Mouse (Mus musculus): ENCODE measurements around the gene Nrl. TPM values are rescaled to one million over a fixed set of nuclear protein-coding genes. Genes with fewer than 3 reads are reported as not detected.

Gene Nrl
- 0.13 and 0.29 TPM in 2 replicates for total RNA-seq (2012; rRNA removed)
- 0.14 and 0.86 TPM in 2 replicates for total RNA-seq (2014; rRNA removed)
- 0.20 TPM in 1 of 2 replicates, not detected in the other for polyA plus RNA-seq (2012; ENCODE audit: insufficient read length, low read depth)

DNA sequence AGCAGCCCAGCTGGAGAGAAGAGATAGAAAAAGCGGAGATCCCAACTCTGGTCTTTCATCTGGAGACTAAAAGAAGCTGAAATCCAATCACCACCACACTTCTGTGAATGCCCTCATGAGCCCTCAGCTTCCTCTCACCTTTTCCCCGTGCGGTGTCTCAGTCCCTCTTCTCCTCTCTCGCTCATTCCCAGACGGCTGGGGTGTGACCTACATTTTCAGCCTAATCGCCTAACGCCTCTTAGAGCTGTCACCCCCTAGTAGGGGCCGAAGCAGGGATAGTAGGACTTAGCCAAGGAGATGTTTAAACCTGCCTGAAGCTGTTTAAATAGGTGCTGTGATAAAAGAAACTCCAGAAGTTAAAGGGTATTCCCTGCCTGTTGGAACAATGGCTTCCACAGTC, at the start of gene Nrl:
Gene Nrl (minus strand): TSS at position 197 of the 400 bp plus-strand sequence.
- Histone ChIP-seq H3K4me2 (ENCODE audit: insufficient read depth, low read depth, poor library complexity, severe bottlenecking) (no peak within 1 kb of the TSS), H3K9me3 (replicated peaks; ENCODE audit: low read length) (no peaks in the 10 kb centered on the region), H3K4me1 (ENCODE audit: control insufficient read depth in 1 of 2, insufficient read depth in 2 of 2) (peaks cover 5 to 22% of the 10 kb centered on the region in 2 experiments; a peak in 2 of 4 replicates), H3K79me2 (replicated peaks; ENCODE audit: control insufficient read depth, extremely low read depth, insufficient read depth, poor library complexity, severe bottlenecking) (no peaks in the 10 kb centered on the region), H3K36me3 (replicated peaks in 1 of 2; ENCODE audit: control insufficient read depth in 1 of 2, insufficient read depth in 1 of 2, low read length in 1 of 2) (no peaks in the 10 kb centered on the region), H3K4me3 (replicated peaks in 1 of 3; ENCODE audit: low read depth in 2 of 3, low read length in 2 of 3, poor library complexity in 1 of 3) (no peak within 1 kb of the TSS), H3K27me3 (replicated peaks) (peaks cover 35% of the 10 kb centered on the region), H3K27ac (ENCODE audit: insufficient read depth, low read depth) (no peak within 1 kb of the TSS), H3K9ac (ENCODE audit: insufficient read depth, low read depth) (no peak within 1 kb of the TSS)
- dilution Hi-C loops (cut with MboI; ENCODE audit: extremely low pct_ligation_motif_present, extremely low pct_unique_long_range_greater_than_20kb, low sequenced_read_pairs) (no loop called here), in situ Hi-C loops (cut with MboI; ENCODE audit: low pct_ligation_motif_present, low pct_unique_long_range_greater_than_20kb, low sequenced_read_pairs) (no loop called here)
- no peak for TF ChIP-seq POLR2AphosphoS2 (IDR thresholded peaks at IDR 0.05; ENCODE audit: low read depth, low read length)
- no peak for TF ChIP-seq CHD2 (IDR thresholded peaks at IDR 0.05; ENCODE audit: low read length)
- TF ChIP-seq HCFC1 (IDR thresholded peaks at IDR 0.05; ENCODE audit: low read depth, low read length) = no peak
- no peak for TF ChIP-seq CHD1 (IDR thresholded peaks at IDR 0.05; ENCODE audit: low read depth, low read length)
- TF ChIP-seq USF2 (conservative IDR thresholded peaks at IDR 0.05; ENCODE audit: low read depth, low read length) = no peak
- no peak for TF ChIP-seq SMC3 (IDR thresholded peaks at IDR 0.05; ENCODE audit: low read depth, low read length)
- no peak for TF ChIP-seq ZKSCAN1 (IDR thresholded peaks at IDR 0.05; ENCODE audit: borderline replicate concordance, low read depth, low read length)
- no peak for TF ChIP-seq KAT2A (IDR thresholded peaks at IDR 0.05; ENCODE audit: insufficient replicate concordance, low read length)
- no peak for TF ChIP-seq IRF4 (IDR thresholded peaks at IDR 0.05; ENCODE audit: low read depth, low read length)
- TF ChIP-seq ETS1 (conservative IDR thresholded peaks at IDR 0.05; ENCODE audit: low read depth, low read length) = no peak
- no peak for TF ChIP-seq JUND (conservative IDR thresholded peaks at IDR 0.05; ENCODE audit: low read depth, low read length)
- TF ChIP-seq MAZ (IDR thresholded peaks at IDR 0.05; ENCODE audit: low read depth, low read length) = no peak
- TF ChIP-seq EP300 (IDR thresholded peaks at IDR 0.05; ENCODE audit: low read length) = no peak
- no peak for TF ChIP-seq RCOR1 (conservative IDR thresholded peaks at IDR 0.05; ENCODE audit: low read depth, low read length)
- no peak for DNase-seq (ENCODE audit: extremely low read depth)

DNA sequence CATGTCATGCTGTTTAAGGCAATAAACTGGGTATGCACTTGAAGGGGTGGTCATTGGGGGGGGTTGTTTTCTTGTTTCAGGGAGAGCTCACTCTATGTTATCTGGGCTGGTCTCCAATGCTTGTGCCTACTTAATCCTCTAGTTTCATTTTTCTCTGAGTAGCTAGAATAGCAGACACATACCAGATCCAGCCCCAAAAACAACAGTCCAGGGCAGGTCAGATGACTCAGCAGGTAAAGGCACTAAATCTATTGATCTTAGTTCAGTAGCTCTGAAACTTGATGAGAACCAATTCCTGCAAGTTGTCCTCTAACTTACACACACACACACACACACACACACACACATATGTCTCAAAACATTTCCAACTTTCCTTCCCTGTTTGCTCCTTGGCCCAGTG, 47.0 kb upstream of the Nrl start:
- H3K9me3 ChIP-seq (replicated peaks; ENCODE audit: low read length) = no peaks in the 10 kb centered on the region
- no peaks in the 10 kb centered on the region for H3K27me3 ChIP-seq (replicated peaks)
- H3K9ac ChIP-seq (ENCODE audit: insufficient read depth, low read depth) = no peak overlapping the region
- H3K4me2 ChIP-seq (ENCODE audit: insufficient read depth, low read depth, poor library complexity, severe bottlenecking) = no peak overlapping the region
- no peaks in the 10 kb centered on the region for H3K79me2 ChIP-seq (replicated peaks; ENCODE audit: control insufficient read depth, extremely low read depth, insufficient read depth, poor library complexity, severe bottlenecking)
- in situ Hi-C loops (cut with MboI; ENCODE audit: low pct_ligation_motif_present, low pct_unique_long_range_greater_than_20kb, low sequenced_read_pairs) = no loop called here
- no peak overlapping the region for H3K4me3 ChIP-seq (replicated peaks in 1 of 3; ENCODE audit: low read depth in 2 of 3, low read length in 2 of 3, poor library complexity in 1 of 3)
- no peak overlapping the region for H3K27ac ChIP-seq (ENCODE audit: insufficient read depth, low read depth)
- DNase-seq (ENCODE audit: extremely low read depth) = no peak
- peaks cover 23 to 39% of the 10 kb centered on the region in 2 experiments for H3K36me3 ChIP-seq (replicated peaks in 1 of 2; ENCODE audit: control insufficient read depth in 1 of 2, insufficient read depth in 1 of 2, low read length in 1 of 2)
- no peak for TF ChIP-seq MAX (IDR thresholded peaks at IDR 0.05; ENCODE audit: low read length)
- no peak for TF ChIP-seq PAX5 (IDR thresholded peaks at IDR 0.05; ENCODE audit: low read length)
- TF ChIP-seq USF2 (conservative IDR thresholded peaks at IDR 0.05; ENCODE audit: low read depth, low read length) = no peak
- TF ChIP-seq UBTF (IDR thresholded peaks at IDR 0.05; ENCODE audit: low read depth, low read length) = no peak
- no peak for TF ChIP-seq SIN3A (IDR thresholded peaks at IDR 0.05; ENCODE audit: low read length)
- no peak for TF ChIP-seq NELFE (IDR thresholded peaks at IDR 0.05; ENCODE audit: low read depth, low read length)
- TF ChIP-seq TCF12 (IDR thresholded peaks at IDR 0.05; ENCODE audit: low read depth, low read length) = no peak
- no peak for TF ChIP-seq JUND (conservative IDR thresholded peaks at IDR 0.05; ENCODE audit: low read depth, low read length)
- no peak for TF ChIP-seq CHD2 (IDR thresholded peaks at IDR 0.05; ENCODE audit: low read length)
- no peak for TF ChIP-seq CHD1 (IDR thresholded peaks at IDR 0.05; ENCODE audit: low read depth, low read length)
- TF ChIP-seq ELF1 (IDR thresholded peaks at IDR 0.05; ENCODE audit: low read depth, low read length) = no peak
- no peak for TF ChIP-seq SMC3 (IDR thresholded peaks at IDR 0.05; ENCODE audit: low read depth, low read length)
- TF ChIP-seq USF1 (IDR thresholded peaks at IDR 0.05; ENCODE audit: low read depth, low read length) = no peak
- TF ChIP-seq ZMIZ1 (IDR thresholded peaks at IDR 0.05; ENCODE audit: low read depth, low read length) = no peak
- TF ChIP-seq MXI1 (IDR thresholded peaks at IDR 0.05; ENCODE audit: low read depth, low read length) = no peak
- no peak for TF ChIP-seq KAT2A (IDR thresholded peaks at IDR 0.05; ENCODE audit: insufficient replicate concordance, low read length)
- TF ChIP-seq MEF2A (IDR thresholded peaks at IDR 0.05; ENCODE audit: borderline replicate concordance, low read depth, low read length) = no peak
- dilution Hi-C loops (cut with MboI; ENCODE audit: extremely low pct_ligation_motif_present, extremely low pct_unique_long_range_greater_than_20kb, low sequenced_read_pairs) = no loop called here
- H3K4me1 ChIP-seq (ENCODE audit: control insufficient read depth in 1 of 2, insufficient read depth in 2 of 2) = no peaks in the 10 kb centered on the region
